Mouse (Mus musculus) erythroblast, embryonic 14.5 days (primary cell): Measurements from ENCODE around the gene Utrn.

Experiments
- GATA1 ChIP-seq: IDR thresholded peaks from 2 replicates; pipeline ENCODE4 v1.6.1; 2012; ENCODE audit warnings: low read length, inconsistent platforms, mixed read lengths
- TAL1 ChIP-seq: IDR thresholded peaks from 3 replicates; pipeline ENCODE4 v1.6.1; 2012; ENCODE audit warnings: low read length, inconsistent platforms, mixed read lengths

DNA sequence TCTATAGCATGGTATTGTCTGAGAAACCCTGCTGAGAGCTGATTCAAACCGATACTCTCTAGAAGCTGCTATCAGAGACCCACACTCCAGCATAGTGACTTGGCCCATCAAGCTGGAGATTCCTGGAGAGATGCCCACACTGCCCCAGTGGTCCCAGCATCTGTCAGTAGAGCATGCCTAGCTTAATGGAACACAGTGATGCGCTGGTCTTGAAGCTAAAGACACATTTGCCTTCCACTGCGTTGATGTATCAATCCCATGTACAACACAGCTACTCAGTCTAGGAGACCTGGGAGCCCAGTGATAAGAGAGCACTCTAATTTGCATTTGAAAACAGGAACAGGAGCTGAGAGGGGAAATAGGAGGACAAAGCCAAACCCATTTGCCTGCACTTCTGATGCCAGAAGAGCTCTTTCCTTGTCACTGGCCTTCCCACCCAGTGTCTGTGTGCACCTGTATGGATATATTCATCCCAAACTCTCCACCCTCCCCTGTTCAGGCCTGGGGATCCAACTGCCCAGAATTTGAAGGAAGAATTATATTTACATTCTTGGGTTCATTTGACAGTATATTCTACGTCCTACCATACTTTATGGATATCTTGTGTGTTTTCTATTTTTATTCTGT, 379.5 kb downstream of the Utrn start:
- TF ChIP-seq TAL1 (no peak), GATA1 (no peak)
